Mouse (Mus musculus): ENCODE results near the gene Rfesd.

Rfesd gene

GRCm38 (mm10) chr13:76017974-76018843 lies at the start of gene Rfesd:
Rfesd (minus strand) TSS chr13:76018719.
- DNase-seq, result peak; percentile 97

DNA sequence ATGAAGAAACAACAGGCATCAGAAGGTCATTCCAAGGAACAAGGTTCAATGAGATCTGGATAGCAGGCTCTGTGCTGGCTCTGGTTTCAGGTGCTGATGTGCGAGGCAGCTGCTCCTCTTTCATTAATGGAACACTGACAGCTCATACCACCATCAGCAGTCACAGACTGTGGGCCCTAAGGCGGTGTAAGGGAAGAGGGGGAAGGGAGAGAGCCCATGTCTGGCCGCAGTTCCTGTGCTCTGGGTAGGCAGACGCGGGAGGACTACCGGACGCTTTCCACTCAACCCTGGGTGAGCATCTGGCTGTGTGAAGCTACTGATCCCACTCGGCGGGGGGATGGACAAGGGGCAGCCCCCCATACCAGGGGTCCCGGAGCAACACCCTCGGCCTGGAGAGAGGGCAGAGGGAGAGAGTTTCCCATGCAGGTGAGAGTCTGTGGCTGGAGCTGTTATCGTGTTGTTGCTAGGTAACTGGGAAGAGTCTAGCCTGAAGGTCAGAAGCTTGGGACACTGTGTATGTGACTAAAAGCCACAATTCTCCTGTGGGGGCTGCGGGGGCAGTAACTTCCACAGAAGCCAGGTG lies 45.9 kb upstream of the Rfesd start:
- no peak for DNase-seq

DNA sequence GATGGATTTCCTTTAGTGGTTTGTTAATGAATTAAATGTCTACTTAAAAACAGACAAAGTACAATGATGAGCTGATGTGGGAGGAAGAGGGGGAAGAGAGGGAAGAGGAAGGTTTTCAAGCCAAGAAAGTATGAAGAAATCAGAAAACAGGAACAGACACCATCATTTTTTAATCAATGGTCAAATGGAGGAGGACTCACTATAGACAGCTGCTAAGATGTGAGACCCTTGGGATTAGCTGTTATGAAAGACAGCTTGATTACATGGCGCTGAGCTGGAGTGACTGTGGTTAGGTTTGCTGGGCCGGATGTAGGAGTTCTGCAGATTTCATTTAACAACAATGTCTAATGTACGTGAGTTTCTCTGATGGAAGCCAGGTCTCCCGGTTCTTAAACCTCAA lies 45.0 kb upstream of the Rfesd start:
- no peak for DNase-seq

DNA sequence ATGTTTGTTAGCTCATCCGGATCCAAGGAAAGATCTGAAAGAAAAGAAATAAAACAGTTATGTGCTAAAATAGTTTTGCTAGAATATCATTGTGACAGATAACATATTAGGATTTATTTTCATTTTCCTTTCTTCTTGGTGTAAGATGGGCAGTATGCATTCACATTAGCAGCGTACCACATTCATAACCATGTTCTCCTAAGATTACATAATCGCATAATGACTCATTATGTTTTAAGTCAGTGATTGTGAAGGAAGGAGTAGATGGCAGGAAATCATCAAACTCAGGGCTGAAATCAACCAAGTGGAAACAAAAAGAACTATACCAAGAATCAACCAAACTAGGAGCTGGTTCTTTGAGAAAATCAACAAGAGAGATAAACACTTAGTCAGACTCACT lies 44.0 kb upstream of the Rfesd start:
- no peak for DNase-seq

GRCm38 (mm10) chr13:76062126-76062525 lies 43.6 kb upstream of the Rfesd start:
- DNase-seq, result no peak

GRCm38 (mm10) chr13:76059591-76059990 lies 41.1 kb upstream of the Rfesd start:
- no peak for DNase-seq

DNA sequence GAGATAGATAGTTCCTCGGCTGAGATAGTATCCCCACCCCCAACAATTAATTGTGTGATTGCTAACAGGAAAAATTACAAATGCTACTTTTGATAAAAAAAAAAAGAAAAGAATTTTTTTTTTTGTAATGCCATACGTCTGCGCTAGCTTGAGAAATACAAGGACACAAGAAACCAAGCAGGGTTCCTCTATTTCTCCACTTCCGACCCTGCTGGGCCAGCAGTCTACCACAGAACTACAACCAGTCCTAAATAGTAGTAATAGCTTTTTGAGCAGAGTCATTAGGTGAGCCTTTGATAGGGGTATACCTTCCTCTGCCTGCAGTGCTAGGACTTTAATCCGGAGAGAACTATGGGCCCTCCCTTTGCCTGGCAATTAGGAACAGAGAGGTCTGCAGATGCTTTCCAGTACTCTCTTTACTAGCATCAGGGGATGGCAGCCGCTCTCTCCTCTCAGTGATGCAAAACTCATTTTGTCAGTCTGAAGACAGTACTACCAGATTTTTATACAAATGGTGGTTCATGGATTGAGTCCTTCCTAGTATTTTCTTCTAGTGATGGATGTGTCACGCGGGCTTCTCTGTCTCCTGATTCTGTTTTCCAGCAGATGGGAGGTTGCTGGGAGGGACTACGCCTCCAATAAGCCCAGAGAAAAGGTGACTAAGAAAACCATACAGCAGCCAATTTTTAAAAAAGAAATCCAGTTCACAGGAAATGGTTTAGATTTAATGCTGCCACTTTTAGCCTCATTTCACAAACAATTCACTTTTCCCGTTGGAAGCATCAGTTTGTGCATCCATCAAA lies 38.9 kb upstream of the Rfesd start:
- DNase-seq, result no peak

- DNase-seq, result no peak
These were observed 38.4 kb upstream of the Rfesd start, which contains the start of gene Gpr150 for GRCm38 (mm10) chr13:76056896-76057266. Gpr150 (minus strand) TSS chr13:76056996.

- DNase-seq, result peak; percentile 22 to 32
These were observed 37.8 kb upstream of the Rfesd start for GRCm38 (mm10) chr13:76056261-76056724.

DNA sequence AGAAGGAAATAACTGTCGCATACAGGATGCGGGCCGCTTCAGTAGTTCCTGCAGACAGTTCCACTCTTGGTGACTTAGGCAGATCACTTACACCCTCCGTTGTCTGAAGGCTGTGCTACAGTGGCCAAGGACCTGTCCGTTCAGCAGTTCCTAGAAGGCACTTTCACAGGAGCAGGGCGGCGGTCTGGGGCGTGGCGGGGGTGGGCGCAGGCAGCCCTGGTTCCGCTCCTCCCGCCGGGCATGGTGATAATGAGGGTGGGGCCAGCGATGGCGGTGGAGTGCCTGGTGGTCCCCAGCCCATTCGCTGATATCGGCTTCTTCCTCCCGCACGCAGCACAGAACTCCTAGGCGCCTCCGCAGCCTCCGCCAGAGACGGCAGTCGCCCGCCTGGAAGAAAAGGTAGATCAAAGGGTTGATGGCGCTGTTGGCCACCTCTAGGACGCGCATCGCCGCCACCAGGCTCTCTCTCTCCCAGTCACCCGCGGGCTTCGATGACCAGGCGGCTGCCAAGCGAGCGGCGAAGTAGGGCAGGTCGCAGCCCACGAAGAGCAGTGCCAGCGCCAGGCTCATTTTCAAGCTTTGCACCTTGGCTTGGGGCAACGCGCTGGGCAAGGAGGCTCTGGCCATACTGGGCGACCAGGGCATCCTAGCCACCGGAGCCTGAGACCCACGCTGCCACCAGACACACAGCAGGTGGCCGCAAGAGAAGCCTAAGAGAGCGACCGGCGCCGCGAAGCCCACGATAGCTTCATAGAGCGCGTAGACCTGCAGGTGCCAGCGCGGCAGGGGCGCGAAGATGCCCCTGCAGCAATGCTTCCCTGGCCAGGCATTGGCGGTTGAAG lies 37.1 kb upstream of the Rfesd start:
- DNase-seq, result peak in 1 of 2 experiments; percentile 4

GRCm38 (mm10) chr13:76044971-76045370 lies 26.5 kb upstream of the Rfesd start:
- no peak for DNase-seq

- no peak for DNase-seq
These were observed 23.9 kb upstream of the Rfesd start for GRCm38 (mm10) chr13:76042455-76042854.

- no peak for DNase-seq
These were observed 6.1 kb upstream of the Rfesd start for GRCm38 (mm10) chr13:76024588-76024987.

- no peak for DNase-seq
These were observed 3.3 kb upstream of the Rfesd start for GRCm38 (mm10) chr13:76021782-76022181.

DNA sequence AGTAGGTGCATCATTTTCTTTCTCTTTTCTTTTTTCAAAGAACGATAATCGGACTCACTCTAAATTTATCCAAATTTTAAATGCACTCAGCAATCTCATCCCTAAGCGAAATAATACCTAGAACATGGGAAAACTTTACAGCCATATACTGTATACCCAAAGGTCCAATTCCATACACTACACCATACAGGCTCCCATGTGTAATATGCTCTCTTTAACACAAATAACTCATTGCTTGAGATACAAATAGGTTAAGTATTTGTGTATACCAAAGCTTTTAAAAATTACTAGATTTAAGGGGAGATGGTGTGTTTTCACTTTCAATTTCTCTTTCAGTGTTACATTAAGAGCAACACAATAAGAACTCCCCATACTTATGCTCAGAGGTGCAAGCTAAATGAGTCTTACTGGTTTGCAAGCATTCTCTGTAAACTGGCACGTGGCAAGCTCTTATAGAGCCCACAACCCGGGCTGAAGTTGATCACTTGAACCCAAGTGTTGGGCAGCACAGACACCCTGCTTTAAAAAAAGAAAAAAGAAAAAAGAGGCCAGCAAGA lies 403 bp upstream of the Rfesd start:
- DNase-seq, result no peak

GRCm38 (mm10) chr13:76017465-76017864 lies 1.1 kb downstream of the Rfesd start:
- no peak for DNase-seq

GRCm38 (mm10) chr13:76014511-76014910 lies 4.0 kb downstream of the Rfesd start:
- no peak for DNase-seq

DNA sequence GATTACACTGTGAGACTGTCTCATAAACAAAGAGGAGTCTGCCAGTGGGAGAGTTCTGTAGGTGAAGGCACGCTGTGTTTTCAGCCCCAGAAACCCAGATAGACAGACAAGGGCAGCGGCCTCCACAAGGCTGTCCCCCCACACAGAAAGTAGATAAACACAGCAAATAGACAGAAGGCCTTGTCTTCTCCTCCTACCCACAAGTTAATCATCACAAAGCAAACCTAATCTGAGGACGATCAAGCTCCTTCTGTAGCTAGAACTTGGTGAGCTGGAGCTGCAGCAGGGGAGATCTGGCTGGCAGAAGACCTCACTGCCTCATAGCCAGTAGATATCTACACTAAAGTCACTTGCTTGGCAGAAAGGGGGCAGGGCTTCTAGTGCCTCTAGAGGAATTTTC lies 15.2 kb downstream of the Rfesd start:
- DNase-seq, result no peak

GRCm38 (mm10) chr13:75992169-75993028 lies 26.1 kb downstream of the Rfesd start:
- DNase-seq, result no peak

DNA sequence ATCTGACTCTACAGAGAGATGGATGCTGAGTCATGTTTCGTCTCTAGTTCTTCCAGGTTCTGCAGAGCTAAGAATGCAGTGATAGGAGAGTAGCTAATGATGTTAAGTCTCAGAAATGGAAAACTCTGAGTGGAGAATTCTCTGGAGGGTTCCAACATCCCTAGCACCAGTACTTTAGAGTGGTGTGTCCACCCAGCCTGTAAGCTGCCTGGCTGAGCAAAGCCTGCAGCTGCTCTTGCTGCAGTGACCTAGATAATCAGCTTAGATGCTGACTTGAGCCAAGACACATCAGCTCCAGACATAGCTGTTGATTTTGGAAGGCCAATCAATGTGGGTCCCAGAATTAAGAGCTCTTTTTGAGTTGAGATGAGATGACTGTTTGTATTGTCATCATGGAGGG lies 30.4 kb downstream of the Rfesd start:
- no peak for DNase-seq

- DNase-seq, result no peak
These were observed 36.6 kb downstream of the Rfesd start for GRCm38 (mm10) chr13:75981901-75982300.
